Mouse (Mus musculus): ENCODE data around the gene Bach1. TPM values are rescaled to one million over a fixed set of nuclear protein-coding genes. Genes with fewer than 3 reads are reported as not detected.

Bach1 gene
- total RNA-seq, 2 experiments from 2014 or later = 25.8 to 33.0 TPM

DNA sequence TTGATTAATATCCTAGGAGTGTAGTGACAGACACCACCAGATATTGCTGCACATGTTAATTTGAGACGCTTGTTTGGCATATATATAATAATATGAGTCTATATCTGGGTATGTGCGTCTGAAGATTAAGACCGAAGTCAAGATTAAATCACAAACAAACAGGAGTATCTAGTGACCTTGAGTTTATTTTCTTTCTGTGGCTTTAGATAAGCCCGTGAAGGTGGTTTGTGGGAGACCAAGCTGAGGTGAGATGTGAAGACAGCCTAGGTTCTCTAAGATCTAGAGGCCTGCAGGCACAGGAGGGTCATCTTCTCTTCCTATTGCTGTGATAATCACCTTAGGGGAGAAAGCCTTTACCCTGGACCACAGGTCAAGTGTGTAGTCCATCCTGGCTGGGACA, 8.6 kb downstream of the Bach1 start:
- DNase-seq (ENCODE audit: low spot score) = no peak

DNA sequence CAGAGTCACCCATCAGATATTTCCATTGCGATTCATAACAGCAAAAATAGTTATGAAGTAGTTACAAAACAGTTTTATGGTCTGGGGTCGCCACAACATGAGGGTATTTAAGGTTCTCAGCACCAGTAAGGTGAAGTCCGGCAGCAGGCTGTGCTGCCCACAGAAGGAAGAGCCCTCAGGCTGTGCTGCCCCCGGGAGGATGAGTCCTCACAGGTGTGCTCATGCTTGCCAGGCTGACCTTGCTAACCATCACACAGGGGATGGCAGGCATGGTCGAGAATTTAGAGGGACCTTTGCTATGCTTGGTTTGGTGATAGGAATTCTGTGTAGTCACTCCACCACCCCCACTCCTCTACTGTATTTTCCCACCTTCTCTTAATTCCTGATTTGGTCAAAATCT, 9.8 kb downstream of the Bach1 start:
- no peak for DNase-seq (ENCODE audit: low spot score)

More for the DNA sequence above, 8.6 kb downstream of the Bach1 start:
- intact Hi-C loops (cut with DNase I) = no loop called here

DNA sequence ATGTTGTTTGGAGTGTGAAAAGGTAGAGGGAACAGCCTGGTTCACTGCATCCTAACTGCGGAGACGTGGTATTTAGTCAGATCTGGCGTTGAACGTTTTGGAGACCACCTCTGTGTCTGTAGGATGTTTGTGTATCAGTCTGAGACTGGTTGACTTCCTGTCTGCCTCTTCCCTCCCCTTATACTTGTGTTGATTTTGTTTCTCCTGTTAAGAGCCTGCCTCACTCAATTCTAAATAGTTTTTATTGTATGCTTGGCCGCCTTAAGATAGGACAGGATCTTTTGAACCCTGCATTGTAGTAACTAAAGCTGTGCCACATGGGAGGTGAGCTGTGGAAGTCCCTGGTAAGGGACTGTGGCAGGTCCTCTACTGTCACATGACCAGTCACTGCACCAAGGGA, 10.4 kb downstream of the Bach1 start:
- intact Hi-C loops (cut with DNase I) = no loop called here

More for the DNA sequence above, 9.8 kb downstream of the Bach1 start:
- intact Hi-C loops (cut with DNase I) = no loop called here

DNA sequence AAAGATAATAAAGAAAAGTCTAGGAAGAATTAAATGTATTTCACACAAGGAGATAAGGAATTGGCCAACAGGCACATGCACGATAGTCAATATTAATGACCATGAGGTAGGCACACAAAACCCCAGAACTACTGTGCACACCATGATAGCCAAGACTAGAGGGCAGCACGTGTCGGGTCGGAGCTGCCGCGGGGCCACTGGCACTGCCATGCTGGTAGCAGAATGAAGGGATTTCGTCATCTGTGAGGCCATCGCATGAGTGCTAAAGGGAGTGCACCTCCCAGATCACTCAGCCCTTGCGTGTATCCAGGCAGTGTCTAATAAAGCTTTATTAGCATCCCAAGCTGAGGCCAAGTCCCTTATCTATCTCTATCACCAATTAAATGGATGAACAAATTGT, 11.2 kb downstream of the Bach1 start:
- intact Hi-C loops (cut with DNase I) = no loop called here
- no peak for DNase-seq (ENCODE audit: low spot score)

More for the DNA sequence above, 10.4 kb downstream of the Bach1 start:
- no peak for DNase-seq (ENCODE audit: low spot score)

DNA sequence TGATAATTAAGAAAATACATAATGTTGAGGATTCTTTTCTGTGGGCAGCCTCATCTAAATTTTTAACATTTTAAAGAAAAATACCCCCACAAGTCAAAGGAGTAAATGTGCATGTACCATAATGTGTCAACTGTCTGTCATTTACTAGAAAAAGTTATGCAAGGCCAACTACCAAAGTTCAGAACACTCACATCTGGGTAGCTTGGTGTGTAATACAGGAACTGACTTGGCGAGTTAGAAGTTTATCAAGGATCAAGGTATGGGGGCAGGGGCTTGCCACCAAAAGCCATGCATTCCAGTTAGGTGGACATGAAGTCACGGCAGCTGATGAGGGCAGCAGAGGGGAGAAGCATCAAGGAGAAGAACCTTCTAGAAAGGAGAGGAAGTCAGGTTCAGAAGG, 13.2 kb downstream of the Bach1 start:
- intact Hi-C loops (cut with DNase I) = no loop called here
- DNase-seq (ENCODE audit: low spot score) = no peak

DNA sequence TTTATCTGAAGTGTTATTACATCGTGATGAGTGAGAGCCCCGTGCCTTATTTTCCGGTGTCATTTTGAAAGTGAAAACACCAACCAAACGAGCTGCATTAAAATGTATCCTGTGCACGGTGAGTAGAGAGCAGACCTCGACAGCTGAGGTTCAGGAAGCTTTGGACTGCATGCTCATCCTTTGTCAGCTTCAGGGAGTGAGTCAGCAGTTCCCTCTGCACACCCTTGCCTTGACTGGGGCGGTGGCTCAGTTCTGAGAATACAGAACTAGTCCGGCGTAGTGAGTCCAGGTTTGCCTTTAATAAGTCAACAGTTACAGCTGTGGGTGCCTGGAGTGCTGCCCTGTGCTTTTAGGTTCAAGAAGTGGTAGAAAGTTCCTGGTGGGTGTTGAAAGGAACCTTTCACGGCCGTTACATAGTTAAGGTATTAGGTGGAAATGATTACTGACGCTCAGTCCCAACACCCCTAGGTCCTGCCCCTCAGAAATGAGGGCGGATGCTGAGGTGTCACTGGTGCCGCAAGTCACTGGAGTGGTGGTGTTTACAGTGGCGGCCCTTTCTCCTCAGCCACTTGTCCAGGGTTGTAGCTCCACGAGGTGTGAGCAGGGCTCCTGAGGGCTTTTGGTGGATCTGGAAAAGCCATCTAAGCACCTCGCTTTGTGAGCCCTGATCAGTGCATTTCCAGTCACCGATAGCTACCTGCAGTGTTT, 14.4 kb downstream of the Bach1 start:
- DNase-seq (ENCODE audit: low spot score) = no peak

DNA sequence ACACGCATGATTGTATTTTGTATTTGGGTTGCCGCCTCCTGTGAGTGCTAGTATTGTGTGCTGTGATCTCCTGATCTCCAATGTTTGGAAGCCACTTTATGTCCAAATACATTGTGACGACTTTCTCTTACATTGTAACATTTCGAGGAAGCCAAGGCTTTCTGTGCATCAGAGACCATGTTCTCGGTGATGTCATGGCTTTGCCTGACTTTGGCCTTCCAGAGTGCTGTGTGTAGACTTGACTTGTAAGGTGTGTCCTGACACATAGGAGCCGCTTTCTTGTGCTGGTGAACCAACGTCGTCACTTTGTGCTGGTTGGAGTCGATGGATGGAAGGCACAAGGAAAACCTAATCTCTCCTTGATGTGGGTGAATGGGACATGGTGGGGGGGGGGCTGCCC, 15.8 kb downstream of the Bach1 start:
- no peak for DNase-seq (ENCODE audit: low spot score)
- intact Hi-C loops (cut with DNase I) = loop anchor here (2.0 kb wide), 1 partner anchor 14 kb away; no protein-coding TSS in a partner anchor

More for the DNA sequence above, 14.4 kb downstream of the Bach1 start:
- intact Hi-C loops (cut with DNase I) = no loop called here

DNA sequence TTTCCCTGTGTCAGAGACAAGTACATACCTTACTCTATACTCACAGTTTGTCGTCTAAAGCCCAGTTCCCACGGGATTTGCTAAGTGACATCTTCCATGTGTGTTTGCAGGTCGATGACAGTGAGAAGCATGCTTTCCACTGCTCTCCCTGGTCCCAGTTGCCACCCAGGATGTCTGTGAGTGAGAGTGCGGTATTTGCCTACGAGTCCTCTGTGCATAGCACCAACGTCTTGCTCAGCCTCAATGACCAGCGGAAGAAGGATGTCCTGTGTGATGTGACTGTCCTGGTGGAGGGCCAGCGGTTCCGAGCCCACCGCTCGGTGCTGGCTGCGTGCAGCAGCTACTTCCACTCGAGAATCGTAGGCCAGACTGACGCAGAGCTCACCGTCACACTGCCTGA, 16.5 kb downstream of the Bach1 start:
- no peak for DNase-seq (ENCODE audit: low spot score)

DNA sequence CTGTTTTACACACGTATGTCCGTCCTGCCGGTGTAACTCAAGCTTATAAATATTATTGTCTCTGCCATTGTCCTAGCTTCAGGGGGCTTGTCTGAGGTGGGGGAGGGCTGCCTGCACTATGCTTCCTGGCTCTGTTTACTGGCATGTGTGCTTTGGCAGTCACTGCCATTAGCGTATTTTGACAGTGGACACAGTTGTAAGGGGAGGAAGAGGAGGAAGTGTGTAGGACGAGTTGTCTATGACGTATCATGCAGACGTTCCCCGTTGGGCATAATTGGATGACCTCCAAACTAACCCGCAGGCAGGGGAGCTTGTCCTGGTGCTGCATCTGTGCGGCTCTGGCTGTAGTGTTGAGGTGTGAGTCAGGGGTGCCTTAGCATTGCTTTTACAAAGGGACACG, 17.5 kb downstream of the Bach1 start:
- intact Hi-C loops (cut with DNase I) = no loop called here

More for the DNA sequence above, 16.5 kb downstream of the Bach1 start:
- intact Hi-C loops (cut with DNase I) = loop anchor here (2.0 kb wide), 1 partner anchor 14 kb away; no protein-coding TSS in a partner anchor

DNA sequence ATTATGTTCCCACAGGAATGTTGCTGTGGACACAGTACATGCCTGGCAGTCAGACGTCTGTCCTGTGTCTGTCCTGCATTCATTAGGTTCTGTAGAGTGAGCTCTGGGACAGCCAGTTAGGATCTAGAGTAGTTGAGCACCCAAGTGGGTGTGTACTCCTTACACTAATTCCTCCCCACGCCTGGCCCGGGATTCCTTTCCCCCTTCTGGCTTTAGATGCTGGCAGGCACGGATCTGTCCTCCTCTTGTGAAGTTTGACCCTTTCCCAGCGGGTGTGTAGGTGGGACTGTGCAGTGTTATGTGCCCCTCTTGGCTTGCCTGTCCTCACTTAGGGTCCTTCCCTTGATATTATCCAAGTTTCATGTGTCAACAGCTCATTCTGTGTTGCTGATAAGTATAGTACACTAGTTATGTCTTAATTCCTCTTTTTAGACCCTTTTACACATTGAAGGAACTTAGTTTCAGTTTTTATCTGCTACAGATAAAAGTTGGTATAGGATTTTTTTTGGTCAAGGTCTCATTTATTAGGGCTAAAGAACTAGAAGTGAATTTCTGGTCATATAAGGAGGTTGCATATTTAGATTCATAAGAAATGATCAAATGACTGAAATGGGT, 18.4 kb downstream of the Bach1 start:
- no peak for DNase-seq (ENCODE audit: low spot score)
- intact Hi-C loops (cut with DNase I) = no loop called here

More for the DNA sequence above, 17.5 kb downstream of the Bach1 start:
- no peak for DNase-seq (ENCODE audit: low spot score)

DNA sequence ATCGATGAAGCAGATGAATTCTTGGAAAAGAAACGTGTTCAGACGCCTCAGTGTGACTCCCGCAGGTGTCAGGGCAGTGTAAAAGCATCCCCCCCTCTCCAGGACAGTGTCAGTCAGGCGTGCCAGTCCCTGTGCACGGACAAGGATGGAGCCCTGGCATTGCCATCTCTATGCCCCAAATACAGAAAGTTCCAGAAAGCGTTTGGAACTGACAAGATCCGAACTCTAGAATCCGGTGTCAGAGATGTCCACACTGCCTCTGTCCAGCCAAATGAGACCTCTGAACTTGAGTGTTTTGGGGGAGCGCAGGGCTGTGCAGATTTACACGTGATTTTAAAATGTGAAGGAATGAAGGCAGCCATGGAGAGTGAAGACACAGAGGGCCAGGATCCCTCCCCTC, 20.3 kb downstream of the Bach1 start:
- intact Hi-C loops (cut with DNase I) = no loop called here

DNA sequence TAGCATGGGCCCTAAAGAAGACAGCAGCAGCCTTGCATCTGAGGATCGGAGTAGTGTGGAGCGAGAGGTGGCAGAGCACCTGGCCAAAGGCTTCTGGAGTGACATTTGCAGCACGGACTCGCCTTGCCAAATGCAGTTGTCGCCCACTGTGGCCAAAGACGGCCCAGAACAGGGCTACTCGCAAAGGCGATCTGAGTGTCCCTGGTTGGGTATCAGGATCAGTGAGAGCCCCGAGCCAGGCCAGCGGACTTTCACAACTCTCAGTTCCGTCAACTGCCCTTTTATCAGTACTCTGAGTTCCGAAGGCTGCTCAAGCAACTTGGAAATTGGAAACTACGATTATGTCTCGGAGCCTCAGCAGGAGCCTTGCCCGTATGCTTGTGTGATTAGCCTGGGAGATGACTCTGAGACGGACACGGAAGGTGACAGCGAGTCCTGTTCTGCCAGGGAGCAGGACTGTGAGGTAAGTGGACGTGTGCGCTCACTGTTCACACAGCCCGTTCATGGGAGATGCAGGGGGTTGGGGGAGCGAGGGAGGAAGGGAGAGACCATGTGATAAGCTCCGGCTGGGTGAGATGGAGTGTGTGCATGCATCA, 21.0 kb downstream of the Bach1 start:
- DNase-seq (ENCODE audit: low spot score) = no peak
- intact Hi-C loops (cut with DNase I) = no loop called here

More for the DNA sequence above, 20.3 kb downstream of the Bach1 start:
- no peak for DNase-seq (ENCODE audit: low spot score)

DNA sequence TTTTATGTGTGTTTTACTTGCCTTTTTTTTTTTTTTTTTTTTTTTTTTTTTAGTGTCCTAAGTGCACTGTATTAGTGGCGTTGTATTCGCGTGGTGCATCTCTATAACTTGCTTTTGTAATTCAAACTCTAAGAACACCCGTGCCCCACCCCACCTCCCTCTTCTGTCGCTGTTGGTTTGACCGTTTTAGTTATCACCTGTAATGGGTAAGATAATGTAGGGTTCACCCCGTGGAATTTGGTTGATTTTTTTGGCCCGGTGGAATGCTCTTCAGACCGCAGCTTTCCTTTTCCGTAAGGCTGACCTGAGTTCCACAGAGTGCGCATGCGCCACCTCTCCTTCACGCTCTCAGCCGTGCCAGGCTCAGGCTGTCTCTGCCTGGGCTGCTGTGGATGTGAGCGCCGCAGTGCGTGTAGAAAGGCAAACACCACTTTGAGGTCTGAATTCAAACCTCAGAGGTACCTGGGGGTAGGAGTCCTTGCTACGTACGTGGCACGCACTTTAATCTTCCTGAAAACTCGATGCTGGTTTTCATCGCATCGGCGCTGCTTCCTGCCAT, 22.2 kb downstream of the Bach1 start:
- intact Hi-C loops (cut with DNase I) = no loop called here
- no peak for DNase-seq (ENCODE audit: low spot score)

DNA sequence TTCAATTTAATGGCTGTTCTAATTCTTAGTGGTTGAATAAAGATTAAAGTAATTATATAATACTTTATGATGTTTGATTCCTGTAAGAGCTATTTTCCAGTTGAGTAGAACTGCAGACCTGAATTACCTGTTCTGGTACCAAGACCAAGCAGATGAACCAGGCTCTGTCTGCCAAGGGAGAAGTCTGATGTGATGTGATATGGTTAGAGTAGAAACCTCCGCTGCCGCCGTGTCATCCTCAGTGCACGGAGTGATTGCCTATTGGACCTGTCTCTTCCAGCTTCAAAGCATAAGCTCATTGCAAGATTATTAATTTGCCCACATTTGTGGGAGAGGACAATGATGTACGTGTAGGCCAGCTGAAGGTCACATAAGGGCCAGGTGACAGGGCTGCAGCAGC, 24.1 kb downstream of the Bach1 start:
- DNase-seq (ENCODE audit: low spot score) = no peak
- intact Hi-C loops (cut with DNase I) = no loop called here

DNA sequence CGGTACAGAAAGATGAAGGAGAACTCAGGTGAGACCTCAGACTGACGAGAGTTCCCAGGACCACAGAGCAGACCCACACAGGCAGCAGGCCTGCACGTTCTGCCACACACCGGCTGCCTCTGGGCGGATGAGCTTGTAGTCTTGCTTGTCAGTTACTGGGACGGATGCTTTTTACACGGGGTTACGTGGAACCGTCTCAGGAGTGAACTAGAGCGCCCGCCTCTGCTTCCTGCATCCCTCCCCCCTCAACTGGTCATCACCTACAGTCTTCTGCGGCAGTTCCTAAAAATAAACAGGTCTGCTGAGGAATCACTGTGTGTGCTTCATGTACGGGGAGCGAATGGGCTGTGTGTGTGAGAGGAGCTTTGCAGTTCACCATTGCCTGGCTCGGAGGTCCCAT, 24.7 kb downstream of the Bach1 start:
- intact Hi-C loops (cut with DNase I) = no loop called here
- DNase-seq (ENCODE audit: low spot score) = no peak

DNA sequence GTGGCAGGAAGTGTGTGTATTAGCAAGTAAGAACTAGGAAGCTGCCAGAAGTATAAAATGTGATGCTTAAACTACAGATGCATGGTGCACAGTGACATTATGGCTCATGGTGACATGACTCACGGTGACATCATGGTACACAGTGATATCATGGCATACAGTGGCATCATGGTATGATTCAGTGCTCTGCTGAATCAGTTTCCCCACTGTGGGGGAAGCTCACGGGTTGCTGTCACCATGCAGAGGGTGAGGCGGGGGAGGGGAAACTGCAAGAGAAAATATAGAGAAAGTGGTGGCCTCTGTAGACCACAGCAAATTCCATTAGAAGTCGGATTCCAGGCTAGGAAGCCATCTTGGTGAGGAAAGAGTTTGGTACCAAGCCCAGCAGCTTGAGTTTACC, 26.1 kb downstream of the Bach1 start:
- intact Hi-C loops (cut with DNase I) = no loop called here
- no peak for DNase-seq (ENCODE audit: low spot score)

DNA sequence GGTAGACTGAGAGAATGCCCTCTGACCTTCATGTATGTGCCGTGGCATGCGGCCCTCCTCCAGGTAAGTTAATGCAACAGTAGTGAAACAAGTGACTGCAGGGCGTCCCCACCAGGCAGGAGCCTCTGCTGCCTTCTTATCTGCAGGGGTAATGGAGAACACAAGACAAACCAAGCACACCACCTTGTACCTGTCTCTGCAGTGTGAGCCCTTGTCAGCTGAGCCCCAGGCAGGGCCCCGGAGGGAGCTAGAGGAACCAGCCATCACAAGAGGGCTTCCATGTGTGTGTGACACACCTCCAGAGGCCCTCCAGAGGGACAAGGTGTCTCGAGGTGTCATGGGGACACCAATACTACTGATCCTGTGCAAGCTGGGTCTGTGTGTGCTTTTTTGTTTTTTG, 26.5 kb downstream of the Bach1 start:
- DNase-seq (ENCODE audit: low spot score) = no peak
- intact Hi-C loops (cut with DNase I) = no loop called here

DNA sequence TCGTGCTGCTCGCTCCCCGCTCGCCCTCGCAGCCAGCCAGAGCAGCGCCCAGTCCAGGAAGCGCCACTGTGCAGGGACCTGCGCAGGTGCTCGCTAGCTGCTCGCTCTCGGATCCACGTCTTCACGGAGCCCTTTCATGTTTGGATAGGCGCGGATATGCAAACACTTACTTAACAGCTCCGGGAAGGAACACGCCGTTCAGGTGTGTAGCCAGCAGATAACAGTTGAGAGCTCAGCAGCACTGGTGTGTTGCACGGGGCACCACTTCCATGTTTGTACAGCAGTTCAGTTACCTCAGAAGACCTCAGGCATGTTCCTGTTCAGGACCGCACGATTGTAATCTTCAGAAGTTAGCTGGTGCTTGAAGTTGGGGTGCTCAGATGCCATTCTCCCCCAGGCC, 27.2 kb downstream of the Bach1 start:
- intact Hi-C loops (cut with DNase I) = no loop called here
- no peak for DNase-seq (ENCODE audit: low spot score)

DNA sequence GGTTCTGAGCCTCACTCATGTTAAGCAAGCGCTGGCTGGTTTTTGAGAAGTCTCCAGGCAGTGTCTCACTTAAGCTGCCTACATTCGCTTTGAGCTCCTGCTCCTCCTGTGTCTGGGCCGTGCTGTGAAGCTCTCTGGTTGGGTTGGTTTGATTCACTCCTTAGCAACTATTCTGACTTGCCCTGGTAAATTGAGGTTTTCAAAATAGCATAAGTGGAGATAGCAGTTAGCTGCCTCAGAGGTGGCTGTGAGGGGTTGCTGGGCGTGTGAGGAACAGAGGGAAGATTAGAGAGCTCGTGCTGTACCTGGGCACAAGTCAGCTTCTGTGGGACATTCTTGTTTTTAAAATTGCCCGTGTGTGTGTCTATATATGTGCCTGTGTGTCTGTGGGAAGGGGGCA, 27.6 kb downstream of the Bach1 start:
- no peak for DNase-seq (ENCODE audit: low spot score)
- intact Hi-C loops (cut with DNase I) = no loop called here

DNA sequence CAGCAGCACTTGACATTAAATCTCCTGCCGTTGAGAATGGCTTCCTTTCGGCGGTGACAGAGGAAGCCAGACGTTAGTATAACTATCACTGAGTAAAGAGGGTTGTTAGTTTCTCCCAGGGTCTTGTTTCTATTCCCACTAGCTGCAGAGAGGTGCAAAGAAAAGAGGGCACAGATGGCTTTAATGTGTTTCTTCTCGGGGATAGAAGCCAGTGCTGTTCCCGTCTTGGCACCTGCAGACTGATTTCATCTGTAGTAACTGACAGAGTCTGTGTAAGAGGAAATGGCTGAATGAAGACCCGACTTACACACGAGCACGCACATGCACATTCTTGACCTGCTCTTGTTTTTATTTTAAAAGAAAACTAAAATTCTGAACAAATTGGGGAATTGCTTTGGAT, 28.5 kb downstream of the Bach1 start:
- DNase-seq (ENCODE audit: low spot score) = no peak
- intact Hi-C loops (cut with DNase I) = no loop called here

DNA sequence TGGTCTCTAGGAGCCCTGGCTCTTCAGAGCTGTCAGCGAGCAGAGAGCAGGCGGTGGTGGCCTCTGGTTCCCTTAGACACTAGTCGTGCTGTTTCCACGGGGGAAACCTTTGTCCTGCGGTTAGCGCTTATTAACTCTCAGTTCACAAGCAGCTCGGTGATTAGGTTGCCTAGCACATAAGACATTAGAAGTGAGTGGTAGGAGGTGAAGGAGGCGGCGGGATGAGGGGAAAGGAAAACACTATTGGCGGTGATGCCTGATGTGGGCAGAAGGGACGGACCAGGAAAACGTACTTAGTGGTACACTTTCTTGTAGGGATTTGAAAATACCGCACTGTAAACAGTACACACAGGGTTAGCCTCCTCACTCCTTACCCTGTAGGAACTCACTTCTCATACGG, 29.2 kb downstream of the Bach1 start:
- intact Hi-C loops (cut with DNase I) = no loop called here
- DNase-seq (ENCODE audit: low spot score) = no peak

Measured in heart, postnatal 25 days (tissue).